Comparison of ENCODE assay signal across 5 mouse cellular contexts in the genomic region with DNA sequence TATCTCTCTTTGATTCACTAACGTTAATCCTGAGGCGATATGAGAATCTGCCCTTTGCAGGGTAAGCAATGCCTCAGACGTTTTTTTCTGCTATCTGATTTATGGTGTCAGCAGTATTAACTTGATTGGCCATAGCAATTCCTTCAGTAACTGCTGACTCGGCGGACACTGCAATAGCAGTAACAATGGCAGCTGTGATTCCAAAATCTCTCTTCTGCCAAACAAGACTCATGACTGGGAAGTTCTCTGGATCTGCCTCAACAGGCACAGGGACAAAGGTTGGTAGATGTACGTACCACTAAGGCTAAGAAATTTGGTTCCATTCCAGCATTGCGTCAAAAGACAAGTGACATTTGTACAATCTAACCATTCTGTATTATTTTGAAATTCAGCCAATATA. TPM values are rescaled to one million over a fixed set of nuclear protein-coding genes. Genes with fewer than 3 reads are reported as not detected.
DNase-seq lines count a peak whose midpoint lies in the region; TF ChIP-seq lines count a peak whose summit lies in the region.
"Not testable (repeated sequence)": the region's sequence is repeated elsewhere in the genome, so short reads cannot be mapped to it uniquely, and the experiment has no call there.

No protein-coding gene starts in this region.

- 52% methylated on average over 7 of the region's 7 CpGs for WGBS in kidney, adult 2 months

- H3K9ac ChIP-seq in ES-E14 (ENCODE audit: insufficient read depth, low read depth, low read length, poor library complexity, severe bottlenecking), result not testable (repeated sequence)

- TF ChIP-seq POLR2A in kidney, adult 2 months (IDR thresholded peaks at IDR 0.05; ENCODE audit: low read depth, low read length), result not testable (repeated sequence)

- H3K4me1 ChIP-seq in ES-E14 (ENCODE audit: control insufficient read depth in 2 of 2, insufficient read depth in 2 of 2, low read length in 2 of 2, poor library complexity in 1 of 2), result not testable (repeated sequence)
- H3K4me1 ChIP-seq in kidney, adult 2 months (ENCODE audit: control insufficient read depth, insufficient read depth, low read length), result peaks cover 21% of the 10 kb centered on the region

- not testable (repeated sequence) for DNase-seq in ES-E14 (ENCODE audit: low read depth, low spot score)
- peak; percentile 27 for DNase-seq in heart, adult 11 months
- peak; percentile 81 for DNase-seq in kidney, adult 2 months
- peak; percentile 73 for DNase-seq in kidney, adult 9 months
- DNase-seq in kidney, postnatal 36 days, result peak; percentile 58 to 59

- not testable (repeated sequence) for H3K36me3 ChIP-seq in ES-E14 (ENCODE audit: control insufficient read depth, insufficient read depth, low read length, poor library complexity, severe bottlenecking); kidney, adult 2 months (ENCODE audit: control insufficient read depth, insufficient read depth, low read length)

- H3K27me3 ChIP-seq in kidney, adult 2 months (replicated peaks; ENCODE audit: control insufficient read depth, insufficient read depth, low read length), result not testable (repeated sequence)

- H3K27ac ChIP-seq in ES-E14 (ENCODE audit: insufficient read depth, low read depth, low read length, poor library complexity, severe bottlenecking), result not testable (repeated sequence)
- peak overlapping the region; percentile 56; the same call in 1 of the 2 replicates for H3K27ac ChIP-seq in kidney, adult 2 months (ENCODE audit: insufficient read depth, low read depth, low read length)

- not testable (repeated sequence) for H3K9me3 ChIP-seq in ES-E14 (ENCODE audit: control insufficient read depth, insufficient read depth, low read depth, low read length)

- TF ChIP-seq CTCF in kidney, adult 2 months (conservative IDR thresholded peaks at IDR 0.05; ENCODE audit: insufficient read depth, insufficient read length, low read depth, low read length), result not testable (repeated sequence)

- H3K4me3 ChIP-seq in ES-E14 (ENCODE audit: insufficient read depth in 1 of 2, low read depth in 1 of 2, low read length in 2 of 2, poor library complexity in 1 of 2, severe bottlenecking in 1 of 2); kidney, adult 2 months (ENCODE audit: insufficient read depth, low read depth, low read length): not testable (repeated sequence)

- in situ Hi-C loops in ES-E14 (cut with MboI; ENCODE audit: low sequenced_read_pairs in 2 of 2, unreplicated experiment in 2 of 2), result not testable (repeated sequence)

TF ChIP-seq in ES-E14, 5 proteins besides CTCF, POLR2A, EP300 and RAD21:
- TF ChIP-seq MAFK (IDR thresholded peaks at IDR 0.05; ENCODE audit: insufficient read depth, low read depth, low read length), result 0 out of 2 replicates have a peak, but pooled peaks have one; percentile 29

RNA-seq across cellular contexts. Expression of gene Manba, which starts 7.9 kb away (rescaled TPM):
- total RNA-seq in ES-E14 (2012; rRNA removed), result 75.2 and 83.9 TPM in 2 replicates
- polyA plus RNA-seq in kidney, adult 2 months (2012; rRNA removed), result 23.6 and 25.8 TPM in 2 replicates

RNA-seq across cellular contexts. Expression of gene Ube2d3, which starts 55.4 kb away (rescaled TPM):
- 298 and 321 TPM in 2 replicates for total RNA-seq in ES-E14 (2012; rRNA removed)
- 307 and 333 TPM in 2 replicates for polyA plus RNA-seq in kidney, adult 2 months (2012; rRNA removed)
